Mouse (Mus musculus): Measurements from ENCODE around the gene Pomt1. TPM values are rescaled to one million over a fixed set of nuclear protein-coding genes. Genes with fewer than 3 reads are reported as not detected.
"Not testable (repeated sequence)": the region's sequence is repeated elsewhere in the genome, so short reads cannot be mapped to it uniquely, and the experiment has no call there.

The Pomt1 gene
- polyA plus RNA-seq, 1 experiment from 2014 or later, result 24.4 TPM

GRCm38 (mm10) chr2:32288371-32288931 lies 52.1 kb downstream of the Pomt1 start:
- H3K4me1 ChIP-seq, result peaks cover 18% of the 10 kb centered on the region
- peak overlapping the region; percentile 84 for H3K4me3 ChIP-seq
- peak overlapping the region; percentile 7 for H3K27ac ChIP-seq
- peaks cover 30% of the 10 kb centered on the region for H3K36me3 ChIP-seq
- H3K27me3 ChIP-seq, result no peaks in the 10 kb centered on the region
- H3K9ac ChIP-seq, result peak overlapping the region; percentile 80
- WGBS, result under 1% methylated on average over 28 of the region's 29 CpGs
- H3K4me2 ChIP-seq, result peak overlapping the region; percentile 74
- ATAC-seq (ENCODE audit: borderline replicate concordance, extremely low read depth, low FRiP score, low TSS enrichment), result peak; percentile 60
- no peaks in the 10 kb centered on the region for H3K9me3 ChIP-seq

- H3K4me3 ChIP-seq, result peak overlapping the region; percentile 84
- peak overlapping the region; percentile 74 for H3K4me2 ChIP-seq
- H3K27ac ChIP-seq, result no peak overlapping the region
- peaks cover 20% of the 10 kb centered on the region for H3K36me3 ChIP-seq
- H3K9me3 ChIP-seq, result no peaks in the 10 kb centered on the region
- ATAC-seq (ENCODE audit: borderline replicate concordance, extremely low read depth, low FRiP score, low TSS enrichment), result no peak
- peaks cover 18% of the 10 kb centered on the region for H3K4me1 ChIP-seq
- no peak overlapping the region for H3K9ac ChIP-seq
- no peaks in the 10 kb centered on the region for H3K27me3 ChIP-seq
Measured at GRCm38 (mm10) chr2:32289578-32289977, 53.2 kb downstream of the Pomt1 start.

GRCm38 (mm10) chr2:32294348-32294747 lies 58.0 kb downstream of the Pomt1 start:
- Histone ChIP-seq H3K4me2 (no peak overlapping the region), H3K9ac (no peak overlapping the region), H3K27me3 (no peaks in the 10 kb centered on the region), H3K27ac (no peak overlapping the region), H3K4me3 (no peak overlapping the region), H3K36me3 (peaks cover 45% of the 10 kb centered on the region), H3K9me3 (no peaks in the 10 kb centered on the region), H3K4me1 (peaks cover 3% of the 10 kb centered on the region)
- ATAC-seq (ENCODE audit: borderline replicate concordance, extremely low read depth, low FRiP score, low TSS enrichment), result no peak
- 76% methylated on average over 8 of the region's 8 CpGs for WGBS

GRCm38 (mm10) chr2:32295285-32295684 lies 58.9 kb downstream of the Pomt1 start:
- no peaks in the 10 kb centered on the region for H3K27me3 ChIP-seq
- no peak overlapping the region for H3K27ac ChIP-seq
- ATAC-seq (ENCODE audit: borderline replicate concordance, extremely low read depth, low FRiP score, low TSS enrichment), result no peak
- H3K9ac ChIP-seq, result no peak overlapping the region
- H3K9me3 ChIP-seq, result no peaks in the 10 kb centered on the region
- WGBS, result 79% methylated on average over 3 of the region's 3 CpGs
- no peak overlapping the region for H3K4me2 ChIP-seq
- no peak overlapping the region for H3K4me3 ChIP-seq
- H3K36me3 ChIP-seq, result peaks cover 54% of the 10 kb centered on the region
- no peaks in the 10 kb centered on the region for H3K4me1 ChIP-seq

- H3K4me1 ChIP-seq; ATAC-seq (ENCODE audit: borderline replicate concordance, extremely low read depth, low FRiP score, low TSS enrichment); H3K27me3 ChIP-seq; H3K9ac ChIP-seq; H3K9me3 ChIP-seq; H3K27ac ChIP-seq; H3K4me3 ChIP-seq; H3K4me2 ChIP-seq: not testable (repeated sequence)
- H3K36me3 ChIP-seq, result peaks cover 55% of the 10 kb centered on the region
- WGBS, result 87% methylated on average over 2 of the region's 2 CpGs
Measured at GRCm38 (mm10) chr2:32295842-32296241, 59.5 kb downstream of the Pomt1 start.

- Histone ChIP-seq H3K4me2 (no peak overlapping the region), H3K4me1 (no peaks in the 10 kb centered on the region), H3K36me3 (peaks cover 74% of the 10 kb centered on the region), H3K9ac (no peak overlapping the region), H3K27me3 (no peaks in the 10 kb centered on the region), H3K4me3 (no peak overlapping the region), H3K9me3 (no peaks in the 10 kb centered on the region), H3K27ac (no peak overlapping the region)
- WGBS, result 80% methylated on average over 4 of the region's 4 CpGs
- ATAC-seq (ENCODE audit: borderline replicate concordance, extremely low read depth, low FRiP score, low TSS enrichment), result no peak
Measured at GRCm38 (mm10) chr2:32299469-32299868, 63.1 kb downstream of the Pomt1 start.

GRCm38 (mm10) chr2:32302952-32303351 lies 66.6 kb downstream of the Pomt1 start:
- 90% methylated on average over 10 of the region's 10 CpGs for WGBS
- H3K27ac ChIP-seq, result no peak overlapping the region
- no peak overlapping the region for H3K9ac ChIP-seq

GRCm38 (mm10) chr2:32304145-32304832 lies 67.9 kb downstream of the Pomt1 start:
- Histone ChIP-seq H3K4me2 (no peak overlapping the region), H3K4me3 (no peak overlapping the region), H3K4me1 (no peaks in the 10 kb centered on the region), H3K9ac (no peak overlapping the region), H3K27me3 (no peaks in the 10 kb centered on the region), H3K9me3 (no peaks in the 10 kb centered on the region), H3K36me3 (peaks cover 84% of the 10 kb centered on the region), H3K27ac (no peak overlapping the region)
- WGBS, result 51% methylated on average over 8 of the region's 8 CpGs
- ATAC-seq (ENCODE audit: borderline replicate concordance, extremely low read depth, low FRiP score, low TSS enrichment), result no peak

More at GRCm38 (mm10) chr2:32302952-32303351, 66.6 kb downstream of the Pomt1 start:
- Histone ChIP-seq H3K4me2 (no peak overlapping the region), H3K4me1 (no peaks in the 10 kb centered on the region), H3K36me3 (peaks cover 88% of the 10 kb centered on the region), H3K27me3 (no peaks in the 10 kb centered on the region), H3K4me3 (no peak overlapping the region), H3K9me3 (no peaks in the 10 kb centered on the region)
- ATAC-seq (ENCODE audit: borderline replicate concordance, extremely low read depth, low FRiP score, low TSS enrichment), result no peak

Other genes starting within 250 kb of the Pomt1 start
- 4.6 and 5.8 TPM in 2 replicates for gene Fam78a, start 151.7 kb upstream of the Pomt1 start, polyA plus RNA-seq (2015; fragmentation: Nextera tagmentation; extraction: Ambion mirVana)
- gene Plpp7, start 141.1 kb upstream of the Pomt1 start, polyA plus RNA-seq (2015; fragmentation: Nextera tagmentation; extraction: Ambion mirVana), result 3.9 and 4.2 TPM in 2 replicates
- gene Prrc2b, start 85.5 kb upstream of the Pomt1 start, polyA plus RNA-seq (2015; fragmentation: Nextera tagmentation; extraction: Ambion mirVana), result 49.5 and 51.7 TPM in 2 replicates
- gene Uck1, start 23.6 kb downstream of the Pomt1 start, polyA plus RNA-seq (2015; fragmentation: Nextera tagmentation; extraction: Ambion mirVana), result 66.6 and 69.9 TPM in 2 replicates
- gene Golga2, start 50.8 kb downstream of the Pomt1 start, polyA plus RNA-seq (2015; fragmentation: Nextera tagmentation; extraction: Ambion mirVana), result 22.8 and 24.3 TPM in 2 replicates
- gene Swi5, start 51.5 kb downstream of the Pomt1 start, polyA plus RNA-seq (2015; fragmentation: Nextera tagmentation; extraction: Ambion mirVana), result 405 and 449 TPM in 2 replicates
- 47.0 and 47.7 TPM in 2 replicates for gene Ciz1, start 115.7 kb downstream of the Pomt1 start, polyA plus RNA-seq (2015; fragmentation: Nextera tagmentation; extraction: Ambion mirVana)
- 7.0 and 7.6 TPM in 2 replicates for gene Dnm1, start 116.7 kb downstream of the Pomt1 start, polyA plus RNA-seq (2015; fragmentation: Nextera tagmentation; extraction: Ambion mirVana)
- 32.3 and 33.5 TPM in 2 replicates for gene 1110008P14Rik, start 145.3 kb downstream of the Pomt1 start, polyA plus RNA-seq (2015; fragmentation: Nextera tagmentation; extraction: Ambion mirVana)
- 2.2 TPM in 2 replicates for gene Lcn2, start 151.7 kb downstream of the Pomt1 start, polyA plus RNA-seq (2015; fragmentation: Nextera tagmentation; extraction: Ambion mirVana)
- 22.6 and 25.4 TPM in 2 replicates for gene Ptges2, start 159.3 kb downstream of the Pomt1 start, polyA plus RNA-seq (2015; fragmentation: Nextera tagmentation; extraction: Ambion mirVana)
- gene Naif1, start 213.9 kb downstream of the Pomt1 start, polyA plus RNA-seq (2015; fragmentation: Nextera tagmentation; extraction: Ambion mirVana), result 6.6 and 7.1 TPM in 2 replicates
- gene Slc25a25, start 214.9 kb downstream of the Pomt1 start, polyA plus RNA-seq (2015; fragmentation: Nextera tagmentation; extraction: Ambion mirVana), result 19.6 and 21.5 TPM in 2 replicates

Measured in lung, embryonic 15.5 days (tissue).